Mouse (Mus musculus) heart, embryonic 16.5 days (tissue): ENCODE measurements at regions not wholly inside any gene's neighbourhood (a gene's known extent, or its start where the extent isn't known, plus 50 kb on each side); places are given as distances from the start of the nearest gene placed in this dataset.

Experiments used
- ATAC-seq: fragments of 200-750 bp; cut with Nextera tagmentation; replicated peaks from 2 replicates; pipeline ENCODE4 v1.8.0; 2017; ENCODE audit warnings: moderate number of reproducible peaks; ENCODE audit not compliant: insufficient read depth, low FRiP score; ENCODE audit errors: extremely low read depth
- H3K27ac ChIP-seq: fragments of 300-500 bp; sonication (generic); 2 replicates; pipeline ENCODE4 v1.5.1; 2014; ENCODE audit warnings: mild to moderate bottlenecking, low read length, control low read depth, moderate library complexity
- H3K27me3 ChIP-seq: fragments of 300-500 bp; sonication (generic); 2 replicates; pipeline ENCODE4 v1.6.1; 2014; ENCODE audit warnings: low read length, mixed read lengths; ENCODE audit not compliant: control insufficient read depth, insufficient read depth
- H3K36me3 ChIP-seq: fragments of 300-500 bp; sonication (generic); 2 replicates; pipeline ENCODE4 v1.6.1; 2014; ENCODE audit not compliant: control insufficient read depth, insufficient read depth
- H3K4me1 ChIP-seq: fragments of 300-500 bp; sonication (generic); 2 replicates; pipeline ENCODE4 v1.6.1; 2014; ENCODE audit warnings: low read length, mixed read lengths; ENCODE audit not compliant: control insufficient read depth, insufficient read depth
- H3K4me2 ChIP-seq: fragments of 300-500 bp; sonication (generic); 2 replicates; pipeline ENCODE4 v1.6.1; 2014; ENCODE audit warnings: low read depth, mild to moderate bottlenecking, control low read depth, low read length
- H3K4me3 ChIP-seq: fragments of 300-500 bp; sonication (generic); 2 replicates; pipeline ENCODE4 v1.5.1; 2014; ENCODE audit warnings: mild to moderate bottlenecking, control low read depth, low read length
- H3K9ac ChIP-seq: fragments of 300-500 bp; sonication (generic); 2 replicates; pipeline ENCODE4 v1.6.1; 2014; ENCODE audit warnings: low read length, control low read depth
- H3K9me3 ChIP-seq: fragments of 300-500 bp; sonication (generic); replicated peaks from 2 replicates; pipeline ENCODE4 v1.6.1; 2016; ENCODE audit warnings: low read length; ENCODE audit not compliant: control insufficient read depth
- WGBS: fragments of 180-500 bp; shearing (Covaris S2); extraction: QIAGEN DNeasy Blood & Tissue Kit; methylation state at CpG from one replicate; pipeline ENCODE4 v1.1.7; 2014; 5-methylcytosine and 5-hydroxymethylcytosine counted together

- Histone ChIP-seq H3K27ac (0 out of 2 replicates have a peak overlapping the region, but pooled peaks have one; percentile 14), H3K4me1 (peaks cover 15% of the 10 kb centered on the region), H3K4me3 (no peak overlapping the region), H3K9ac (no peak overlapping the region), H3K36me3 (no peaks in the 10 kb centered on the region), H3K4me2 (no peak overlapping the region), H3K27me3 (no peaks in the 10 kb centered on the region), H3K9me3 (peaks cover 6% of the 10 kb centered on the region)
- ATAC-seq = no peak
- 65% methylated on average over 3 of the region's 3 CpGs for WGBS
Measured at GRCm38 (mm10) chr1:186263196-186263595, 146.1 kb upstream of the Lyplal1 start.

- H3K27me3 ChIP-seq = no peaks in the 10 kb centered on the region
- no peak overlapping the region for H3K4me2 ChIP-seq
- peaks cover 6% of the 10 kb centered on the region for H3K9me3 ChIP-seq
- H3K36me3 ChIP-seq = no peaks in the 10 kb centered on the region
- peaks cover 15% of the 10 kb centered on the region for H3K4me1 ChIP-seq
- H3K9ac ChIP-seq = no peak overlapping the region
- WGBS = 72% methylated on average over 6 of the region's 6 CpGs
- H3K27ac ChIP-seq = peak overlapping the region; percentile 5
- H3K4me3 ChIP-seq = no peak overlapping the region
- no peak for ATAC-seq
Measured at GRCm38 (mm10) chr1:186262040-186262439, 144.9 kb upstream of the Lyplal1 start.

- 24% methylated on average over 4 of the region's 4 CpGs for WGBS
- H3K4me2 ChIP-seq = no peak overlapping the region
- no peaks in the 10 kb centered on the region for H3K36me3 ChIP-seq
- H3K9ac ChIP-seq = no peak overlapping the region
- peak overlapping the region; percentile 70 for H3K27ac ChIP-seq
- no peak overlapping the region for H3K4me3 ChIP-seq
- ATAC-seq = peak; percentile 50; the same call in 1 of the 2 replicates
- H3K27me3 ChIP-seq = no peaks in the 10 kb centered on the region
- H3K9me3 ChIP-seq = peaks cover 4% of the 10 kb centered on the region
- H3K4me1 ChIP-seq = peaks cover 15% of the 10 kb centered on the region
Measured at GRCm38 (mm10) chr1:186261326-186261833, 144.3 kb upstream of the Lyplal1 start.

GRCm38 (mm10) chr1:186257611-186258010, 140.5 kb upstream of the Lyplal1 start:
- no peak overlapping the region for H3K27ac ChIP-seq
- no peak overlapping the region for H3K4me2 ChIP-seq
- 75% methylated on average over 1 of the region's 1 CpGs for WGBS
- H3K27me3 ChIP-seq = no peaks in the 10 kb centered on the region
- peaks cover 10% of the 10 kb centered on the region for H3K4me1 ChIP-seq
- ATAC-seq = no peak
- no peak overlapping the region for H3K4me3 ChIP-seq
- no peaks in the 10 kb centered on the region for H3K9me3 ChIP-seq
- no peaks in the 10 kb centered on the region for H3K36me3 ChIP-seq
- no peak overlapping the region for H3K9ac ChIP-seq

GRCm38 (mm10) chr1:186255476-186256080, 138.5 kb upstream of the Lyplal1 start:
- Histone ChIP-seq H3K9ac (no peak overlapping the region), H3K4me2 (no peak overlapping the region), H3K27ac (no peak overlapping the region), H3K36me3 (no peaks in the 10 kb centered on the region), H3K9me3 (no peaks in the 10 kb centered on the region), H3K4me1 (peaks cover 4% of the 10 kb centered on the region; the same call in 1 of the 2 replicates), H3K27me3 (no peaks in the 10 kb centered on the region), H3K4me3 (no peak overlapping the region)
- WGBS = 80% methylated on average over 8 of the region's 8 CpGs
- ATAC-seq = no peak

- no peak for ATAC-seq
- H3K9me3 ChIP-seq = no peaks in the 10 kb centered on the region
- no peak overlapping the region for H3K9ac ChIP-seq
- H3K27ac ChIP-seq = no peak overlapping the region
- no peak overlapping the region for H3K4me3 ChIP-seq
- no peaks in the 10 kb centered on the region for H3K27me3 ChIP-seq
- 53% methylated on average over 3 of the region's 3 CpGs for WGBS
- no peak overlapping the region for H3K4me2 ChIP-seq
- no peaks in the 10 kb centered on the region for H3K36me3 ChIP-seq
- H3K4me1 ChIP-seq = peaks cover 8% of the 10 kb centered on the region; the same call in 1 of the 2 replicates
Measured at GRCm38 (mm10) chr1:186254500-186254899, 137.4 kb upstream of the Lyplal1 start.

GRCm38 (mm10) chr1:186252551-186252950, 135.4 kb upstream of the Lyplal1 start:
- H3K36me3 ChIP-seq = no peaks in the 10 kb centered on the region
- no peak overlapping the region for H3K9ac ChIP-seq
- H3K4me2 ChIP-seq = no peak overlapping the region
- H3K9me3 ChIP-seq = no peaks in the 10 kb centered on the region
- ATAC-seq = no peak
- no peak overlapping the region for H3K4me3 ChIP-seq
- peaks cover 8% of the 10 kb centered on the region; the same call in 1 of the 2 replicates for H3K4me1 ChIP-seq
- H3K27me3 ChIP-seq = no peaks in the 10 kb centered on the region
- 61% methylated on average over 4 of the region's 4 CpGs for WGBS
- H3K27ac ChIP-seq = no peak overlapping the region

GRCm38 (mm10) chr1:186250316-186250715, 133.2 kb upstream of the Lyplal1 start:
- Histone ChIP-seq H3K9me3 (no peaks in the 10 kb centered on the region), H3K4me2 (no peak overlapping the region), H3K4me1 (peaks cover 8% of the 10 kb centered on the region; the same call in 1 of the 2 replicates), H3K4me3 (no peak overlapping the region), H3K9ac (no peak overlapping the region), H3K36me3 (no peaks in the 10 kb centered on the region), H3K27ac (no peak overlapping the region; the same call in 1 of the 2 replicates), H3K27me3 (no peaks in the 10 kb centered on the region)
- ATAC-seq = no peak
- 49% methylated on average over 4 of the region's 4 CpGs for WGBS

- no peaks in the 10 kb centered on the region for H3K36me3 ChIP-seq
- ATAC-seq = no peak
- H3K9ac ChIP-seq = no peak overlapping the region
- H3K27me3 ChIP-seq = no peaks in the 10 kb centered on the region
- H3K27ac ChIP-seq = no peak overlapping the region
- H3K4me1 ChIP-seq = peaks cover 8% of the 10 kb centered on the region; the same call in 1 of the 2 replicates
- no peak overlapping the region for H3K4me3 ChIP-seq
- no peaks in the 10 kb centered on the region for H3K9me3 ChIP-seq
- WGBS = 71% methylated on average over 4 of the region's 4 CpGs
- H3K4me2 ChIP-seq = no peak overlapping the region
Measured at GRCm38 (mm10) chr1:186249214-186249613, 132.1 kb upstream of the Lyplal1 start.
